Mouse (Mus musculus) embryo, embryonic 11.5 days (tissue): ENCODE results near the gene Sgms1.

ENCODE experiments used
- DNase-seq: peaks from one replicate; pipeline ENCODE4 v3.0.0-alpha.2; 2012; ENCODE audit warnings: low read depth, low spot score

Gene Sgms1

GRCm38 (mm10) chr19:32213577-32213976, 175.9 kb downstream of the Sgms1 start:
- DNase-seq: no peak

GRCm38 (mm10) chr19:32211293-32211585, 178.3 kb downstream of the Sgms1 start:
- DNase-seq: no peak

- DNase-seq: peak; percentile 74
These were observed 178.8 kb downstream of the Sgms1 start for GRCm38 (mm10) chr19:32210450-32211292.

DNA sequence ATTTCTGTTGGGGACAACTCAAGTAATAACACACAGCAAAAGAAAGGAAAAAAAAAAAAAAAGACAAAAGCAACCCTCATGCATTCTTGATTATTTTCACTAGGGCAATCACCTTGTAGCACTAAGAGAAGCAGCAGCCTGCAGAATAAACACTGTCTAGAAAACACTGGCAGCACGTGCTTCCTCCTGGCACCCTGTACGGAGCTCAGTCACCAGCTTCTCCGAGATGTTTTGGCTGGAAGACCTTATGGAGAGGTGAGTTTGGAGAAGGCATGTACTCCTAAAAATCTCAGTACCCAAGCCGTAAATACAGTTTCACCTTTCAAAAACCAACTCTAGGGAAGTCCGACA, 179.4 kb downstream of the Sgms1 start:
- no peak for DNase-seq

DNA sequence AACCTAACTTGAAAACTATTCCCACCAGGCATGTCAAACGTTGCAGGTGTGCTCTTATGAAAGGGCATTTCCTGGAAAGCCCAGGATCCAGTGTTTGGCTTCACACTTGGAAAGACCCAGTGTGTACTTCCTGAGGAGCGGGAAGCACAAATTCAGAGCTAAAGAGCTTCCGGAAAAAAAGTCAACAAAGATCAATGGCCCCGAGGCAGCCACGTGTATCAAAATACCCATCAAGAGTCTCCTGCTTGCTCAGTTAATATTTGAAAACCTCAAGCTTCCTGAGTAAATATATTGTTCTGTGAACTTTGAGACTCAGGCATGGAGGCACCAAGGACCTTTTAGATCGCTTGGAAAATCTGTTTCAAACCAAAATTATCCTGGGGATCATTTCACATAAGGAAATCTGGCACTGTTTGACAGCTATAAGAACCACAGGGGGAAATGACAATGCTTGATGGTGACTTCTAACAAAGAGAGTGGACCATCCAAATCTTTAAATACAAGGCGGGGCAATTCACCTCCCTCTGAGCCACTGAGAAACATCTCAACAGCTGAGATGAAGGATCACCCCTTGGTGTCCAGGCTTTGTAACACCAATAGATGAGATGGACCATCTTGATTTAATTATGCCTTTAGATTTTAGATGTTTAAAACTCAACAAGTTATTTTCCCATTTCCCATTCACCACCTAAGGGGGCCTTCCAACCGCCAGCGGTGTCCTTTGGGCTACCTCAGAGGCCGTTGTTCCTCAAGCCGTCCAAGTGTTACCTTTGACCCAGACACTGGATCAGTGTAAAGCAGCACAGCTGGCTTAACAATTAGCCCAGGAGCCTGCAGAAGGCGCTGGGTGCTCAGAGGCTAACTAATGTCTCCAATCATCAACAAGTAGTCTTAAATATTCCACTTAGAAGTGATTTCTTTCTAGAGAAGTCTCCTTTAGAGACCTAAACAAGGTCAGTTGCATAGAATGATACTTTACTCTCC, 187.1 kb downstream of the Sgms1 start:
- no peak for DNase-seq

DNA sequence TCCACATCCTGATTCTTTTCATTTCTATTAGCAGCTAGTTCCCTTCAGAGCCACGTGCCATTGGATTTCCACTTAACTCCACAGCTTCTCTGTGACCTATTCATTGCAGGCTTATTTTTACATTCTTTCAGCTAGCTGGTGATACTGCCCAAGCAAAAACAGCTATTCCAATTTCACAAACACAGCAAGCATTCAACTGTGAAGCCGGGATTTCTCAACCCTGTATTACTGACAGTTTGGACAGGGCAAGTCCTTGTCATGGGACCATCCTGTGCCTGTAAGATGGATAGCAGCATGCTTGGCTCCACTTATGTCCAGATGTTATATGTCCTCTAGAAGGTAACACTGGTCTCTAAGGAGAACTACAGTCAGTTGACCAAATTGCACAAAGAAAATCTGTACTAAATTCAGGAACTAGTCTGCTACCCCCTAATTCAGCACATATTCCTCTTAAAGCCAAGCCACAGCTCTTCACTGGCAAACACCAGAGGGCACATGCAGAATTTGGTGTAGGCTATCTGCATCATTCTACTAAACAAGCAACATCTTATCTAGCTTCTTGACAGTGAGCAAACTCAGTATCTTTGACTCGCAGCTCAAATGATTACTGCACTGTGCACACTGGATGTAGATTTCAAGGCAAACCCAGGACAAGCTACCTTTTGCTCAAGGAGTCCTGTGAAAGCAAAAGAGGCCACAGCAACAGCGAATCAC, 189.5 kb downstream of the Sgms1 start:
- no peak for DNase-seq

DNA sequence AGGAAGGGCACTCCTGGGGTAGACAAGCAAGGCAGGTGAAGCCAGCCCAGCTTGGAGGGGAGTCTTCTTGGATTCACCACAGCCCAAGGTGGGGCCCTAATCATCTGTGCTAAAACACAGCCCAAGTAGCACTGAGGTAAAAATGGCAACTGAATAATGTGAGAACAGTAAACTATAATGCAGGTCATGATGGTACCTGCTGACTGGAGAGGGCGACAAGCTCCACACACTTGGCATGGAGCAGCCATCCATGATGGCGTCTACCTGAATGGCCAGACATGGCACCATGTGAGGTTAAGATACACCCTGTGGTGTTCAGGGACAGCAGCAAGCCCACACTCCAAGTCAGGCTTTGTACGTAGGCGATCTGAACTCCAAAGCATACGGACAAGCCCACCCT, 190.4 kb downstream of the Sgms1 start:
- no peak for DNase-seq

- no peak for DNase-seq
These were observed 190.9 kb downstream of the Sgms1 start for GRCm38 (mm10) chr19:32198494-32199106.

- DNase-seq: no peak
These were observed 192.3 kb downstream of the Sgms1 start for GRCm38 (mm10) chr19:32196976-32197819.

DNA sequence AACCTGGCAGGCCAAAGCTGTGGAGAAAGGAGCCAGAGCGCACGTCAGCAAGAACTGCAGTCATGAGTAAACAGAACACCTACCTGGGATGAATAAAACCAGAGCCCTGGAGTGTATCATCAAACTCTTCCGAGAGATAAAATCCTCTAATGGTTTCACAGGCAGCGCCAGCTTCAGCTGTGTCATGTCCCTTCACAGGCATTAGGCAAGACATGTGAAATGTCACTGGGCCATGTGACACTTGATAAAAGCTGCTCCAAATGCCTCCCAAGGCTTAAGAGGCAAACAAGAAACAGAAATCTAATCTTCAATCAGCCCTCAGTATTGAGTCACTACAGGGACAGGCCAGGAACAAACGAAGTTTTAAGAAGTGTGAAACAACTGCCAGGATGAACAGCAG, 193.3 kb downstream of the Sgms1 start:
- DNase-seq: no peak

GRCm38 (mm10) chr19:32194863-32195262, 194.7 kb downstream of the Sgms1 start:
- no peak for DNase-seq

DNA sequence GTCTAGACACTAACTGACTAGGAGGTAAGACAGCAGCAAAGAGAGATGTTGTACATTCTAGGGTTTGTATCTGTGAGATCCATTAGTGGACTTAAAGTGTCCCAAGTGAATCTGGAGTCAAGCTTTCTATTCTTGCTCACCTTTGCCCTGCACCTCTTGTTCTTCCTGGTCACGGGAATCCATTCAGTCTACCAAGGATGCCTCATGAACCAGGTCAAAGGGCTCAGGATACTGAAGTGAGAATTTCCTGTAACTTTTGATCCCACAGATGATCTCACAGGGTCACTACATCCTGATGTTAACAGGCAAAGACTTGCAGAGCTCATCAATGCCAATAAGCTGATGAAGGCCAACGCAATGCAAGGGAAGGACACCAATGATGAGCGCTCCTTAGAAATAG, 195.4 kb downstream of the Sgms1 start:
- DNase-seq: no peak

DNA sequence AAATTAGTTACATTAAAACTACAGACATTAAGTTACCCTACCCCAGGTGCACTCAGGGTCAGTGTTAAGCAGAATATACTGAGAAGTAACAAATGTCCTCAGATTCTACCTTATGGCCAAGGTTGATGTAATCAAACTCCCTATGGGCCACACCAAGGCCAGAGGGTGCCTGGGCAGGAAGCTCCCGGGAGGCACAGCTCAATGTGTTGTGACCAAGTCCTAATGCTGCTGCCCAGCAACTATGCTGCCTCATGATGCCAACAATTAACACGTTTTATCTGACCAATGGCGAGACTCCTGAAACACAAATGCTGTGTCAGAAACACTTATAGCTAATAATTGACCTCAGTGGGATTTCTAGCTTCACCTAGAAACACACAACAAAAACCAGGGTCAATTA, 197.9 kb downstream of the Sgms1 start:
- no peak for DNase-seq

GRCm38 (mm10) chr19:32189961-32190360, 199.6 kb downstream of the Sgms1 start:
- no peak for DNase-seq

DNA sequence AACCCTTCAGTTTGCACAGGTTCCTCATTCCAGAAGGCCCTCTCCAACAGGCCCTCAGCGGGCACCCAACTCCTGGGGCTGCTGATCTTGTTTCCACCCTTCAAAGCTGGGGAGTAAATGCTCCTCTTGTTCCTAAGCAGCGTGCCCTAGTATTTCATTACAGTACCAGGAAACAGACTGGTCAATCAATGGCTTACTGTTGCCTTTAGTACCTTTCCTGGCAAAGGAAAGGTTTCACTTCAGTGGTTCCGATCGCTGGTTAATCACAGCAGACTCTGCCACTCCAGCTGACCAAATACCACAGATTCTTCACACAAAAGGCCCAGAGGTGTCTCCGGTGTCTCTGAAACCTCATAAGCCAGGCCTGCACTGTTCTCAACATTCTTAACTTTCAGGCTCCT, 200.5 kb downstream of the Sgms1 start:
- no peak for DNase-seq

GRCm38 (mm10) chr19:32186594-32187092, 202.9 kb downstream of the Sgms1 start:
- DNase-seq: no peak

GRCm38 (mm10) chr19:32183005-32183404, 206.5 kb downstream of the Sgms1 start:
- DNase-seq: no peak

GRCm38 (mm10) chr19:32182471-32182870, 207.0 kb downstream of the Sgms1 start:
- DNase-seq: no peak

DNA sequence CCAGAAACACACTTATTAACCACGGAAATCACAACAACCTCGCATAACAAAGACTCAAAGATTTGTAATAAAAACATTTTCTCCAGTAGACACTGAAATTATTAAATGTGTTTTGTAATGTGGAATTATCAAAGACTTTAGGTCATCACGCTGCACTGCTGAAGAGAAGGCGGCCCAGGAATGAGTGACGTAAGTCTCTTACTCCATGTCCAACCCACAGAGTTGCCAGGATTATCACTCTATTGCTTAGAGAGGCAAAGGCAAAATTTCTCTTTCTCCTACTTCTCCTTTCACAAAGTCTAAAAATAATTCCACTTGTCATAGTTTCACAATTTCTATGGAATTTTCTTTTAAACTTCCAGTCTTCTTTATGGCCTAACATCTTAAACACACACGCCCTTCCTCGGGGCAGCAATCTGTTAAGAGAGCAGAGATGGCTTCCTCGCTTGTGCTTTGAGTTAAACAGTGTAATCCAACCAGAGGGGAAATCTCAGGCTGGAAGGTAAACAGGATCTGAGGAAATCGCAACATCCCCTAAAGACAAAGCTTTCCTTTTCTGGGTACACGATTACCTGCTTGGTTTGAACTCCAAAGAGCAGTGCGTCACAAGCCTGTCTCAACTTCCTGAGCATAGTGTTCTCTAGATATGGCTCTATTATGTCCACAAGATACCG, 207.7 kb downstream of the Sgms1 start:
- no peak for DNase-seq
